Mouse (Mus musculus) hindbrain, embryonic 12.5 days (tissue): ENCODE data around the gene Tmcc1. TPM values are rescaled to one million over a fixed set of nuclear protein-coding genes. Genes with fewer than 3 reads are reported as not detected.
"Not testable (repeated sequence)": the region's sequence is repeated elsewhere in the genome, so short reads cannot be mapped to it uniquely, and the experiment has no call there.

Experiments used
- ATAC-seq: fragments of 200-750 bp; cut with Nextera tagmentation; 2 replicates; pipeline ENCODE4 v1.8.0; 2017; ENCODE audit warnings: moderate TSS enrichment; ENCODE audit not compliant: low FRiP score
- H3K27ac ChIP-seq: fragments of 300-500 bp; sonication (generic); 2 replicates; pipeline ENCODE4 v1.5.1; 2016; ENCODE audit warnings: mild to moderate bottlenecking
- H3K27me3 ChIP-seq: fragments of 300-500 bp; sonication (generic); 2 replicates; pipeline ENCODE4 v1.6.1; 2016; ENCODE audit warnings: mild to moderate bottlenecking
- H3K36me3 ChIP-seq: fragments of 300-500 bp; sonication (generic); 2 replicates; pipeline ENCODE4 v1.6.1; 2016; ENCODE audit warnings: mild to moderate bottlenecking
- H3K4me1 ChIP-seq: fragments of 300-500 bp; sonication (generic); 2 replicates; pipeline ENCODE4 v1.6.1; 2016
- H3K4me2 ChIP-seq: fragments of 300-500 bp; sonication (generic); replicated peaks from 2 replicates; pipeline ENCODE4 v1.6.1; 2016; ENCODE audit warnings: mild to moderate bottlenecking
- H3K4me3 ChIP-seq: fragments of 300-500 bp; sonication (generic); 2 replicates; pipeline ENCODE4 v1.5.1; 2016; ENCODE audit warnings: mild to moderate bottlenecking
- H3K9ac ChIP-seq: fragments of 300-500 bp; sonication (generic); 2 replicates; pipeline ENCODE4 v1.6.1; 2016; ENCODE audit warnings: mild to moderate bottlenecking, moderate library complexity
- H3K9me3 ChIP-seq: fragments of 300-500 bp; sonication (generic); replicated peaks from 2 replicates; pipeline ENCODE4 v1.6.1; 2016; ENCODE audit warnings: mild to moderate bottlenecking
- WGBS: fragments of 180-500 bp; shearing (Covaris S2); methylation state at CpG from one replicate; pipeline ENCODE4 v1.1.7; 2016; 5-methylcytosine and 5-hydroxymethylcytosine counted together
- polyA plus RNA-seq: library from polyadenylated mRNA; unstranded; fragments of >200 nt; fragmentation: Nextera tagmentation; extraction: Ambion mirVana; gene quantifications from 2 replicates; pipeline ENCODE4 v1.2.1, GENCODE M21; 2016

Tmcc1 gene
- polyA plus RNA-seq, 1 experiment from 2014 or later: 33.0 TPM

- Histone ChIP-seq H3K4me3 (peak overlapping the region; percentile 73), H3K4me2 (peak overlapping the region; percentile 65), H3K9ac (peak overlapping the region; percentile 90), H3K36me3 (no peaks in the 10 kb centered on the region), H3K9me3 (no peaks in the 10 kb centered on the region), H3K27ac (peak overlapping the region; percentile 83), H3K27me3 (no peaks in the 10 kb centered on the region), H3K4me1 (peaks cover 22% of the 10 kb centered on the region)
- WGBS: under 1% methylated on average over 28 of the region's 51 CpGs
- ATAC-seq: peak; percentile 91
These were observed 426 bp downstream of the Tmcc1 start for GRCm38 (mm10) chr6:116192809-116193311.

- H3K4me1 ChIP-seq: peaks cover 22% of the 10 kb centered on the region
- H3K9ac ChIP-seq: no peak overlapping the region
- H3K36me3 ChIP-seq: no peaks in the 10 kb centered on the region; the same call in 1 of the 2 replicates
- WGBS: 83% methylated on average over 1 of the region's 1 CpGs
- no peak for ATAC-seq
- H3K27ac ChIP-seq: no peak overlapping the region
- no peaks in the 10 kb centered on the region for H3K27me3 ChIP-seq
- no peaks in the 10 kb centered on the region for H3K9me3 ChIP-seq
- H3K4me2 ChIP-seq: no peak overlapping the region
- H3K4me3 ChIP-seq: no peak overlapping the region
These were observed 3.9 kb downstream of the Tmcc1 start for GRCm38 (mm10) chr6:116189417-116189816.

- no peaks in the 10 kb centered on the region for H3K27me3 ChIP-seq
- 50% methylated on average over 2 of the region's 2 CpGs for WGBS
- H3K27ac ChIP-seq: no peak overlapping the region
- no peaks in the 10 kb centered on the region for H3K9me3 ChIP-seq
- H3K9ac ChIP-seq: no peak overlapping the region
- no peak overlapping the region for H3K4me2 ChIP-seq
- H3K36me3 ChIP-seq: no peaks in the 10 kb centered on the region; the same call in 1 of the 2 replicates
- H3K4me1 ChIP-seq: peaks cover 10% of the 10 kb centered on the region
- no peak for ATAC-seq
- H3K4me3 ChIP-seq: no peak overlapping the region
These were observed 6.8 kb downstream of the Tmcc1 start for GRCm38 (mm10) chr6:116186485-116186884.

GRCm38 (mm10) chr6:116183509-116183908 is 9.8 kb downstream of the Tmcc1 start:
- peaks cover 6% of the 10 kb centered on the region for H3K36me3 ChIP-seq
- H3K9ac ChIP-seq: no peak overlapping the region
- H3K9me3 ChIP-seq: no peaks in the 10 kb centered on the region
- H3K27me3 ChIP-seq: no peaks in the 10 kb centered on the region
- no peak overlapping the region for H3K27ac ChIP-seq
- H3K4me1 ChIP-seq: no peaks in the 10 kb centered on the region
- WGBS: 92% methylated on average over 5 of the region's 5 CpGs
- H3K4me3 ChIP-seq: no peak overlapping the region
- ATAC-seq: no peak
- no peak overlapping the region for H3K4me2 ChIP-seq

GRCm38 (mm10) chr6:116180731-116181130 is 12.6 kb downstream of the Tmcc1 start:
- Histone ChIP-seq H3K27ac (no peak overlapping the region), H3K9me3 (no peaks in the 10 kb centered on the region), H3K9ac (no peak overlapping the region), H3K4me1 (no peaks in the 10 kb centered on the region), H3K27me3 (no peaks in the 10 kb centered on the region), H3K36me3 (peaks cover 9% of the 10 kb centered on the region), H3K4me3 (no peak overlapping the region), H3K4me2 (no peak overlapping the region)
- no peak for ATAC-seq
- 74% methylated on average over 3 of the region's 3 CpGs for WGBS

GRCm38 (mm10) chr6:116178376-116178775 is 14.9 kb downstream of the Tmcc1 start:
- Histone ChIP-seq H3K4me3 (no peak overlapping the region), H3K4me2 (no peak overlapping the region), H3K9me3 (no peaks in the 10 kb centered on the region), H3K4me1 (no peaks in the 10 kb centered on the region), H3K27me3 (no peaks in the 10 kb centered on the region), H3K27ac (no peak overlapping the region), H3K9ac (no peak overlapping the region), H3K36me3 (peaks cover 14% of the 10 kb centered on the region; the same call in 1 of the 2 replicates)
- no peak for ATAC-seq
- WGBS: 99% methylated on average over 2 of the region's 2 CpGs

- H3K27me3 ChIP-seq, H3K4me2 ChIP-seq, ATAC-seq, H3K9me3 ChIP-seq, H3K4me1 ChIP-seq, H3K4me3 ChIP-seq, H3K27ac ChIP-seq, H3K36me3 ChIP-seq, H3K9ac ChIP-seq: not testable (repeated sequence)
- WGBS: 72% methylated on average over 37 of the region's 37 CpGs
These were observed 19.7 kb downstream of the Tmcc1 start for GRCm38 (mm10) chr6:116173511-116174099.

GRCm38 (mm10) chr6:116166383-116166782 is 26.9 kb downstream of the Tmcc1 start:
- Histone ChIP-seq H3K9me3 (no peaks in the 10 kb centered on the region), H3K4me2 (no peak overlapping the region), H3K27ac (no peak overlapping the region), H3K27me3 (no peaks in the 10 kb centered on the region), H3K9ac (no peak overlapping the region), H3K36me3 (peaks cover 8% of the 10 kb centered on the region), H3K4me1 (no peaks in the 10 kb centered on the region), H3K4me3 (no peak overlapping the region)
- ATAC-seq: no peak
- WGBS: 91% methylated on average over 1 of the region's 1 CpGs

- Histone ChIP-seq H3K4me2 (no peak overlapping the region), H3K4me3 (no peak overlapping the region), H3K36me3 (no peaks in the 10 kb centered on the region), H3K4me1 (peaks cover 11% of the 10 kb centered on the region), H3K27ac (0 out of 2 replicates have a peak overlapping the region, but pooled peaks have one; percentile 48), H3K9ac (no peak overlapping the region), H3K9me3 (no peaks in the 10 kb centered on the region), H3K27me3 (no peaks in the 10 kb centered on the region)
- WGBS: 20% methylated on average over 3 of the region's 3 CpGs
- peak; percentile 58; the same call in 1 of the 2 replicates for ATAC-seq
These were observed 38.2 kb downstream of the Tmcc1 start for GRCm38 (mm10) chr6:116154854-116155624.

GRCm38 (mm10) chr6:116147386-116147785 is 45.9 kb downstream of the Tmcc1 start:
- 83% methylated on average over 1 of the region's 1 CpGs for WGBS
- no peak for ATAC-seq
- Histone ChIP-seq H3K36me3 (no peaks in the 10 kb centered on the region; the same call in 1 of the 2 replicates), H3K9ac (no peak overlapping the region), H3K4me3 (no peak overlapping the region), H3K4me2 (no peak overlapping the region), H3K27me3 (no peaks in the 10 kb centered on the region), H3K27ac (no peak overlapping the region), H3K4me1 (0 out of 2 replicates have a peak, but pooled peaks cover 3% of the 10 kb centered on the region), H3K9me3 (no peaks in the 10 kb centered on the region)

GRCm38 (mm10) chr6:116141696-116142095 is 51.6 kb downstream of the Tmcc1 start:
- Histone ChIP-seq H3K9ac (no peak overlapping the region), H3K4me2 (no peak overlapping the region), H3K27ac (no peak overlapping the region), H3K4me3 (no peak overlapping the region), H3K9me3 (no peaks in the 10 kb centered on the region), H3K4me1 (peaks cover 3% of the 10 kb centered on the region; the same call in 1 of the 2 replicates), H3K36me3 (no peaks in the 10 kb centered on the region; the same call in 1 of the 2 replicates), H3K27me3 (no peaks in the 10 kb centered on the region)
- 71% methylated on average over 2 of the region's 2 CpGs for WGBS
- no peak for ATAC-seq

- Histone ChIP-seq H3K9ac (no peak overlapping the region), H3K9me3 (no peaks in the 10 kb centered on the region), H3K27me3 (no peaks in the 10 kb centered on the region), H3K4me1 (peaks cover 3% of the 10 kb centered on the region; the same call in 1 of the 2 replicates), H3K36me3 (no peaks in the 10 kb centered on the region; the same call in 1 of the 2 replicates), H3K27ac (no peak overlapping the region), H3K4me3 (no peak overlapping the region), H3K4me2 (no peak overlapping the region)
- ATAC-seq: no peak
These were observed 52.5 kb downstream of the Tmcc1 start for GRCm38 (mm10) chr6:116140782-116141181.
